Mouse (Mus musculus) hindbrain, embryonic 16.5 days (tissue): ENCODE results near the gene Opcml. TPM values are rescaled to one million over a fixed set of nuclear protein-coding genes. Genes with fewer than 3 reads are reported as not detected.
A peak's percentile ranks its signal among the peaks of the same experiment; 100 is the strongest.

Source experiments
- ATAC-seq: fragments of 200-750 bp; cut with Nextera tagmentation; 2 replicates; pipeline ENCODE4 v1.8.0; 2017; ENCODE audit warnings: moderate TSS enrichment, moderate library complexity
- H3K27ac ChIP-seq: fragments of 300-500 bp; sonication (generic); 2 replicates; pipeline ENCODE4 v1.5.1; 2014; ENCODE audit warnings: low read depth, mild to moderate bottlenecking, control low read depth, low read length, moderate library complexity
- H3K27me3 ChIP-seq: fragments of 300-500 bp; sonication (generic); replicated peaks from 2 replicates; pipeline ENCODE4 v1.6.1; 2014; ENCODE audit warnings: low read length; ENCODE audit not compliant: control insufficient read depth, insufficient read depth
- H3K36me3 ChIP-seq: fragments of 300-500 bp; sonication (generic); 2 replicates; pipeline ENCODE4 v1.6.1; 2014; ENCODE audit warnings: mild to moderate bottlenecking, low read length, moderate library complexity, mixed read lengths; ENCODE audit not compliant: control insufficient read depth, insufficient read depth
- H3K4me1 ChIP-seq: fragments of 300-500 bp; sonication (generic); 2 replicates; pipeline ENCODE4 v1.6.1; 2014; ENCODE audit warnings: low read depth, low read length; ENCODE audit not compliant: control insufficient read depth, insufficient read depth
- H3K4me2 ChIP-seq: fragments of 300-500 bp; sonication (generic); 2 replicates; pipeline ENCODE4 v1.6.1; 2014; ENCODE audit warnings: mild to moderate bottlenecking, low read length, control low read depth, moderate library complexity
- H3K4me3 ChIP-seq: fragments of 300-500 bp; sonication (generic); 2 replicates; pipeline ENCODE4 v1.5.1; 2014; ENCODE audit warnings: mild to moderate bottlenecking, low read length, control low read depth, moderate library complexity
- H3K9ac ChIP-seq: fragments of 300-500 bp; sonication (generic); 2 replicates; pipeline ENCODE4 v1.6.1; 2014; ENCODE audit warnings: low read depth, mild to moderate bottlenecking, control low read depth, low read length, moderate library complexity
- H3K9me3 ChIP-seq: fragments of 300-500 bp; sonication (generic); 2 replicates; pipeline ENCODE4 v1.6.1; 2014; ENCODE audit warnings: mild to moderate bottlenecking, low read length, moderate library complexity; ENCODE audit not compliant: control insufficient read depth
- WGBS: fragments of 180-500 bp; shearing (Covaris S2); extraction: QIAGEN DNeasy Blood & Tissue Kit; methylation state at CpG from one replicate; pipeline ENCODE4 v1.1.7; 2014; 5-methylcytosine and 5-hydroxymethylcytosine counted together
- microRNA-seq: library from miRNA; unstranded; fragments of <30 nt; microRNA quantifications from one replicate; pipeline ENCODE4, GENCODE M21; 2017
- polyA plus RNA-seq: library from polyadenylated mRNA; unstranded; fragments of >200 nt; fragmentation: Nextera tagmentation; extraction: Ambion mirVana; gene quantifications from 2 replicates; pipeline ENCODE4 v1.2.1, GENCODE M21; 2015

Opcml gene
- polyA plus RNA-seq, 1 experiment from 2014 or later = 61.4 TPM

DNA sequence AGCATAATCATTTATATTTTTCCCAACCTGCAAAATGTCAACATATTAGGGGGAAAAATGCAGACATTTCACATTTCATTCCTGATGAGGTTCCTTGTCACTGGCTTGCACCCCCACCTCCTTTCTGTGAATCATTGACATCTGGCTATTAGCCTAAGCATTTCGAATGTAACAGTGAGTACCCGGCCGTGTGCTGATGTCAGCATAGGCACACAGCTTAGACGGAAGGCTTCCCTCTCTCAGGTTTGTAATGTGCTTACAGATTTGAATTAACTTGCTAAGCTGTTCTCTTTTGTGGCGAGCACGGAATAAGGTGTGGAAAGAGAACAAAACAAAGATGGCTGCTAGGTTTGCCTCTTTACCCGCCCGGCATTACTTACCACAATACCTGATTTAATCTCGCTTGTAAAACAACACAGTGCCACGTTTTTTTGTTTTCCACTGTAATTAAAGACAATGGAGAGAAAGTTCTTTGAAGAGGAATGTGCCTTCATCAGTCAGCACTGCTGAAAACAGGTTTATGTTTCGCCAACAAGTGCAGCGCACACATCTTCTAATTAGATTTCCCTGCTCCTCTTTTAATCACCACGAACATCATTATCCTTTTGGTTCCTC lies 1121.1 kb downstream of the Opcml start:
- H3K9me3 ChIP-seq = no peaks in the 10 kb centered on the region
- 59% methylated on average over 13 of the region's 13 CpGs for WGBS

DNA sequence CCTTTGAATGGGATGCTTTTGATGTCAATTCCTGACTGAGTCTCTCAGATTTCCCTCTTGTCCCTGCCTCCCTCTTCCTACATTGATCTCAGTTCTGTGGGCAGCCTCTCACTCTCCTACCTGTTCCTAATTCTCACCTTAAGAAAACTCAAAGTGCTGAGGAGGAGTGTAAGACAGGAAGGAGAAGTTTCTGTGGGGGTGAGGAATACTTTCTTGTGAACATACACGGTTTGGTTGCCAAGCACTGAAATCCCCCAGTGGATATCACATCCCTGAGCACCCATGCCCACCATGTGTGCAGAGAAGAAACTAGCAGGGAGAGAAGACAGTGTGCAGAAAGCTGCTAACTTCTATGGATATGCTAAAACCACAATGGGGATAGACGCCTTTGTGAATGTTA lies 1141.5 kb downstream of the Opcml start:
- WGBS = 92% methylated on average over 2 of the region's 2 CpGs
- H3K4me2 ChIP-seq = no peak overlapping the region
- no peak overlapping the region for H3K27ac ChIP-seq

More for the DNA sequence above, 1121.1 kb downstream of the Opcml start:
- Histone ChIP-seq H3K9ac (0 out of 2 replicates have a peak overlapping the region, but pooled peaks have one; percentile 2), H3K27me3 (no peaks in the 10 kb centered on the region), H3K4me2 (no peak overlapping the region), H3K4me1 (no peaks in the 10 kb centered on the region), H3K27ac (no peak overlapping the region; the same call in 1 of the 2 replicates), H3K36me3 (no peaks in the 10 kb centered on the region), H3K4me3 (no peak overlapping the region)
- no peak for ATAC-seq

DNA sequence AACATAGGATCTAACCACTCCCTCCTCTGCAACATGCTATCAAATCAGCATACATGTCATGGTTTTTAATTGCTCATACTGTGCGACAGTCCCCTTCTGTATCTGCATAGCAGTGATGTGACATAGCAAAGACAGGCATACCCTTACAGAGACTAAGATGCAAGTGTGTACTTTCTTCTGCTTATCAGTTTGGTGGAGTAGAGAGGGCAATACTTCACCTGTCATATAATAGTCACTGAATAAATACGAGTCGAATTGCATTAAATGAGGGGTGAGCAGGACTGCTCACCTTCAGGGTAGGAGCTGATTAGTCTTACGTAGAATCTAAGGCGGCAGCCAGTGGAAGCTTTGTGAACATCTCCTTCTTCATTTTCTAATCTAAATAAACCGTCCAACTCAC lies 1146.6 kb downstream of the Opcml start:
- 77% methylated on average over 6 of the region's 6 CpGs for WGBS
- ATAC-seq = no peak
- Histone ChIP-seq H3K9ac (no peak overlapping the region), H3K4me1 (no peaks in the 10 kb centered on the region), H3K36me3 (no peaks in the 10 kb centered on the region), H3K27ac (no peak overlapping the region), H3K4me3 (no peak overlapping the region), H3K4me2 (no peak overlapping the region), H3K27me3 (no peaks in the 10 kb centered on the region), H3K9me3 (no peaks in the 10 kb centered on the region)

More for the DNA sequence above, 1141.5 kb downstream of the Opcml start:
- no peak overlapping the region for H3K4me3 ChIP-seq
- ATAC-seq = no peak
- no peaks in the 10 kb centered on the region for H3K4me1 ChIP-seq
- no peaks in the 10 kb centered on the region for H3K27me3 ChIP-seq
- no peaks in the 10 kb centered on the region for H3K9me3 ChIP-seq
- H3K36me3 ChIP-seq = no peaks in the 10 kb centered on the region
- H3K9ac ChIP-seq = no peak overlapping the region

GRCm38 (mm10) chr9:28937980-28938379 lies 1147.4 kb downstream of the Opcml start:
- Histone ChIP-seq H3K27ac (no peak overlapping the region), H3K9ac (no peak overlapping the region), H3K36me3 (no peaks in the 10 kb centered on the region), H3K4me3 (no peak overlapping the region), H3K4me2 (no peak overlapping the region), H3K9me3 (no peaks in the 10 kb centered on the region), H3K27me3 (no peaks in the 10 kb centered on the region), H3K4me1 (no peaks in the 10 kb centered on the region)
- 70% methylated on average over 2 of the region's 2 CpGs for WGBS
- ATAC-seq = no peak

GRCm38 (mm10) chr9:28940901-28941300 lies 1150.3 kb downstream of the Opcml start:
- Histone ChIP-seq H3K4me2 (no peak overlapping the region), H3K4me3 (no peak overlapping the region), H3K27ac (no peak overlapping the region), H3K4me1 (no peaks in the 10 kb centered on the region), H3K9ac (no peak overlapping the region), H3K36me3 (no peaks in the 10 kb centered on the region), H3K9me3 (no peaks in the 10 kb centered on the region), H3K27me3 (no peaks in the 10 kb centered on the region)
- no peak for ATAC-seq

DNA sequence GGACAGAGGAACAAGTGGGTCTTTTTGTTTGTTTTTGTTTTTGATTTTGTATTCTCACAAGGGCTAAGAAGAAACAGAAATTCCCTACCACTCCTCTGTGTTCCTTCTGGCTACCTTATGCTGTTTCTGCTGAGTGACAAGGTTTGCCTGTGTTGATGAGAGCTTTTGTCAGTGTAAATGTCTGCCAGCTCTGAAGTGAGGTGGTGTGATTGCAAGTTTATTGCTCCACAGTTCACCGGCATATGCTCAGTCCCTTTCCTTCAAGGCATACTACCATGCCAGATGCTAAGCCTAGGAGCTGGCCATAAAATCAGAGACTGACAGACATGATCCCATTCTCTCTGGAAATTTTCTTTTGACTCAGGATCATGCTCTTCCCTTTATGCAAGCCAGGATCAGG lies 1178.9 kb downstream of the Opcml start:
- H3K9me3 ChIP-seq = no peaks in the 10 kb centered on the region
- WGBS = 80% methylated on average over 1 of the region's 1 CpGs
- H3K27ac ChIP-seq = no peak overlapping the region
- no peaks in the 10 kb centered on the region for H3K27me3 ChIP-seq
- H3K9ac ChIP-seq = no peak overlapping the region
- no peak overlapping the region for H3K4me2 ChIP-seq
- no peaks in the 10 kb centered on the region for H3K4me1 ChIP-seq
- H3K36me3 ChIP-seq = no peaks in the 10 kb centered on the region
- no peak for ATAC-seq
- no peak overlapping the region for H3K4me3 ChIP-seq

Small RNAs within 50 kb of the gene (microRNA-seq; reads per million reads assigned to microRNA genes)
- gene Gm44316 = not detected
